Mouse (Mus musculus) spleen, adult 2 months (tissue): Measurements from ENCODE around the gene Gpr12.

ENCODE experiments used
- CTCF ChIP-seq: fragments of 200-500 bp; IDR thresholded peaks from 2 replicates; pipeline ENCODE4 v1.5.1; 2011; ENCODE audit warnings: mild to moderate bottlenecking, inconsistent platforms; ENCODE audit not compliant: insufficient read depth, insufficient read length, insufficient replicate concordance; ENCODE audit errors: extremely low read depth
- POLR2A ChIP-seq: fragments of 200-500 bp; IDR thresholded peaks from 2 replicates; pipeline ENCODE4 v1.6.1; 2011; ENCODE audit warnings: low read depth, low read length, inconsistent platforms

DNA sequence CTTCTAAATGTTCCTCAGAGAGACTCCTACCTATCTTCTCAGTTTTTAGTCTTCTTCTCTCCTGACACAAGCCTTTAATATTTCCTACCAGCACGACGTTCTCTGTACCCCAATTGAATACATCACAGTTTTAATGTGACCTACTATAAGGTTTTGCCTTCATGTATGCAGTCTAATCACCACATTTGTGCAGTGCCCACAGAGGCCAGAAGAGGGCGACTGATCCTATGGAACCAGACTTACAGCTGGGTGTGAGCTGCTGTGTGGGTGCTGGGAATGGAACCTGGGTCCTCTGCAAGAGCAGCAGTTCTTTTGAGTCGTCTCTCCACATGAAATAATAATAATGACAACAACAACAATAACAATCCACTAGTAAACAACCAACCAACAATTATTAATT lies 18.0 kb downstream of the Gpr12 start:
- TF ChIP-seq POLR2A (no peak), CTCF (no peak; the same call in 1 of the 2 replicates)
